Mouse (Mus musculus) layer of hippocampus, adult 9-10 months (tissue): ENCODE measurements around the gene Smarca2.

ENCODE experiments used
- DNase-seq: peaks from one replicate; pipeline ENCODE4 v3.0.0; 2022; ENCODE audit warnings: low spot score

The Smarca2 gene

DNA sequence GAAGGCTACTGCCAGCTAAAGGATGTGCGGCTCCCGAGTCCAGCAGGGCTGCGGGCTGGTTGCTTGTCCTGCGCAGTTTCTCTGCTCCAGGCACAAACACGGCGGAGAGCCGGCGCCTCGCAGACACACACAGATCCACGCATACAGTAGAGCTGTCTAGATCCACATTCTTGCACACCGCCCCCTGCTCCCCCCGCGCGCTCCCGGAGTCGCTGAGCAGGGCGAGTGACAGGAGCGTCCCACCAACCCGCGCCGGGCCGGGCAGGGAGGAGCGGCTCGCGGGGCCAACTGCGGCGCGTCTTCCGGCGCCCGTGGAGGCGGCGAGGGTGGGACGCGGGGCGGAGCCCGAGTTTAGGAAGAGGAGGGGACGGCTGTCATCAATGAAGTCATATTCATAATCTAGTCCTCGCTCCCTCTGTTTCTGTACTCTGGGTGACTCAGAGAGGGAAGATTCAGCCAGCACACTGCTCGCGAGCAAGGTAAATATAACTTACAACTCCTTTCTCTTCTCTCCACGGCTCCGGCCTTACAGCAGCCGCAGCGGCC lies at the start of gene Smarca2:
TSS of gene Smarca2 (plus strand) at position 296 of the 546 bp plus-strand sequence.
- DNase-seq: peak; percentile 94

GRCm38 (mm10) chr19:26564850-26565249 lies 40.0 kb upstream of the Smarca2 start:
- DNase-seq: no peak

DNA sequence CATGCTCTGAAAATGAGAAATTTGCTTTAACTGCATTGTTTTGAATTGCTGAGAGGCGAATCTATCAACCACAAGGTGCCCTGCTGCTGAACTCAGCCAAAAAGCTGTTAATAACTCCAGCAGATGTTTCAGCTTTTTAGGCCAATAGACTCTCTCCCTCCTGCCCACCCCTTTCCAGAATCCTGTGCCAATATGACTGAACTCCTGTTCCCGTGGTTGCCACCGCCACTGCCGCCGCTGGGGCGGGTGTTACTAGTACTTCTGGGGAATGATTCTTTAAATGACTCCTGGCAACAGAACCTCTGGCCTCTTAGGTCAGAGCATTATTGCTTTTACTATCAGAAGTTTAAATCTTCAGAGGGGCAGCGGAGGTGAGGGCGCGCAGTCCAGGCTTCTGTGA lies 38.7 kb upstream of the Smarca2 start:
- DNase-seq: no peak

- DNase-seq: no peak
Measured at GRCm38 (mm10) chr19:26568236-26568635, 36.6 kb upstream of the Smarca2 start.

DNA sequence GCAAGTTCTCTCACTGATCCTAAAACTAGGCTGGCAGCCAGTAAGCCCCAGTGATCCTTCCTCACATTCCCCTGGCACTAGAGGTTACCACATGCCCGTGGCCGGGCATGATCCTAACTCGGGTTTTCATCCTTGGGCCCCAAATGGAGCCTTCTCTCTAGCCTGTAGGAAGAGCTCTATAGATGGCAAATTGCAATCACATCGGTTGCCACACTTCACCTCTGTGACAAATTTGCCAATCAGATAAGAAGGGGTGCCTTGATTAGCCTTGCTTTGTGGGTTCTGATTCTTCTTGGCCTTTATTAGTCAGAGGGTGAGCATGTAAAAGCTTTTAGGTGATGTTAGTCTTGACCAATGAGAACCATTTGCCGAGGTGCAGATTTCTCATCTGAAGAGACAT lies 35.9 kb upstream of the Smarca2 start:
- no peak for DNase-seq

DNA sequence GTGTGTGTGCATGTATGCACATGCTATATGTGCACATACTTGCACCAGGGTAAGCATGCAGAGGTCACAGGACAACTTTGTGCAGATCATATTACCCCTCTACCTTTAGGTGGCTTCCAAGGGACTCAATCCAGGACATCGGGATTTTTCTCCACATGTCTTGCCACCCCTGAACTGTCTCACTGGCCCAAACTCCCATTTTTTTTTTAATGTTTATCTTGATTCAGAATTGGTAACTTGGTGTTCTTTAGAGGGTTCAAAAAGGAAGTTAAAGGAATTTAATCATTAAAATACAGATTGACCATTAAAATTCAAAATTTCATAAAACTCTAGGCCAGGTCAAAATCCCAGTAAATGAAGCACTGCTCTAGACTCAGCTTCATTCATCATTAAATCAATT lies 35.4 kb upstream of the Smarca2 start:
- DNase-seq: no peak

DNA sequence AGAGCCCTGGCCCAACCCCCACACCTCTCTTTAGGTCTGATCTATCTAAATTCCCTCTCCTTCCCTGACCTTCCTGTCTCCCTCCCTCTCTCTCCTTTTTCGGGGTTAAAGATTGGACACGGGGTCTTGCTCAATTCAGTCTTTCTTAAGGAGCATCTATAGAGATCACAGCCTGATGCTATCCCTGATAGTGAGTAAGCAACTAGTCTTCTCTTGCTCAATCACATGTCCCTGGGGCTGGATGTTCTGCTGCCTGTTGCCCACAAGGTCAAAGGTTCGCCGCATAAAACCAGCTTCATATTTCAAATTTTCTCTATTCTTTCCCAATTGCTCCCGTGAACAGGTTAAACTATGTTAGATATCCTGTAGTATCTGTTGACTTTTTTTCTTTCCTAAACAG lies 25.2 kb upstream of the Smarca2 start:
- no peak for DNase-seq

DNA sequence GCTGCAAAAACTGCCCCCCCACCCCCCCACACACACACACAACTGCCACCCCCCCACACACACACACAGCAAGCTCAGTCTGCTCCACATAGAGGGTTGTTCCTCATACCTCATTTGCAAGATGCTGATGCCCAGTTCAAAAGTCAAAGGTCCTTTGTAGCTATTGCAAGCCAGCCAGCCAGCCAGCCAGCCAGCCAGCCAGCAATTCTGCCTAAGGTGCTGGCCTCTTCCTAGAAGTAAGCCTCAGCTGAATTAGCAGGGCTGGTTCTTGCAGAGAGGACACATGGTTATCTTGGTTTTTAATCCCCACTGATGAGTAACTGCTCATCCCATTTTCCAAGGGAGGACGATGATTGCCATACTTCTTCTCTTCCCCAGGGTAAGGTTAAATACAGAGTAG lies 24.8 kb upstream of the Smarca2 start:
- no peak for DNase-seq

DNA sequence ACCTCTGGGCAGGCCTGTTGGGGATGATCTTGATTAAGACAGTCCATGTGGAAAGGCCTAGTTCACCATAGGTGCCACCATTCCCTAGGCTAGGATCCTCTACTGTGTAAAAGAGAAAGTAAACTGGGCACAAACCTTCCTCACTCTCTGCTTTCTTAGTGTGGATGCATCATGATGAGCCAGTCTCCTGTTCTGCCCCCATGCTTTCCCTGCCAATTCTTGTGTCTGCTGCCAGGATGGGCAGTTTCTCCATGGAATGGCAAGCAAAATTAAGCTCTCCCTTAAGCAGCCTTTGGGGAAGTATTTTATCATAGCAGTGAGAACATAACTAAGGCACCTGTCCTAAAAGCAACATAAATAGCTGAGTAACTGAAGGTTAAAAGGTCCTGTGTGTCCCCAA lies 10.2 kb upstream of the Smarca2 start:
- DNase-seq: no peak

- no peak for DNase-seq
Measured at GRCm38 (mm10) chr19:26601459-26601858, 3.4 kb upstream of the Smarca2 start.

DNA sequence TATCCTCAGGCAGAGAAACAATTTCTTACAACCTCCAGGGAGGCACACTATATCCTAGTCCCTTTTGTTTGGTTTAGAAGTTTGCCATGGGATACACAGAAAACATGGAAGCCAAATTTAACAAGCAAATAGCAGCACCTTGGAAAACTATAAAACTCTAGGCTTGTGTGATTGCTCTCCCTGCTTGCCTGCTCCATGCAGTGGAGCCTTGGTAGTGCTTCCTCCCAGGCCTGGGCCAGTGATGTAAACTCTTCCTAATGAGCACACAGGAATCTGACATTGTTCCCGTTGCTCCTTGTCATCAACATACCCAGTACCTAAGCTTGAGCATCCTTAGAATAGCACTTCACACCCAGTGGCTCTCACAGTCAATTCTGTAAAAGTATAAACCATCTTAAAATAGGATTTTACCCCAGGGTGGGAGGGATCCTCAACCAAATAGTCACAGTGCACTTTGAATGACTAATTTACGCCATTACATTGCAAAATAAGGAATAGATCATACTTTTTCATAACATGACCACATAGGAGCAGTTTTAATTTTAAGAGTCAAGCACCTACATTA lies 1.5 kb upstream of the Smarca2 start:
- DNase-seq: no peak

- no peak for DNase-seq
Measured at GRCm38 (mm10) chr19:26603906-26604754, 720 bp upstream of the Smarca2 start.

GRCm38 (mm10) chr19:26605438-26606320 lies 829 bp downstream of the Smarca2 start:
- DNase-seq: no peak

DNA sequence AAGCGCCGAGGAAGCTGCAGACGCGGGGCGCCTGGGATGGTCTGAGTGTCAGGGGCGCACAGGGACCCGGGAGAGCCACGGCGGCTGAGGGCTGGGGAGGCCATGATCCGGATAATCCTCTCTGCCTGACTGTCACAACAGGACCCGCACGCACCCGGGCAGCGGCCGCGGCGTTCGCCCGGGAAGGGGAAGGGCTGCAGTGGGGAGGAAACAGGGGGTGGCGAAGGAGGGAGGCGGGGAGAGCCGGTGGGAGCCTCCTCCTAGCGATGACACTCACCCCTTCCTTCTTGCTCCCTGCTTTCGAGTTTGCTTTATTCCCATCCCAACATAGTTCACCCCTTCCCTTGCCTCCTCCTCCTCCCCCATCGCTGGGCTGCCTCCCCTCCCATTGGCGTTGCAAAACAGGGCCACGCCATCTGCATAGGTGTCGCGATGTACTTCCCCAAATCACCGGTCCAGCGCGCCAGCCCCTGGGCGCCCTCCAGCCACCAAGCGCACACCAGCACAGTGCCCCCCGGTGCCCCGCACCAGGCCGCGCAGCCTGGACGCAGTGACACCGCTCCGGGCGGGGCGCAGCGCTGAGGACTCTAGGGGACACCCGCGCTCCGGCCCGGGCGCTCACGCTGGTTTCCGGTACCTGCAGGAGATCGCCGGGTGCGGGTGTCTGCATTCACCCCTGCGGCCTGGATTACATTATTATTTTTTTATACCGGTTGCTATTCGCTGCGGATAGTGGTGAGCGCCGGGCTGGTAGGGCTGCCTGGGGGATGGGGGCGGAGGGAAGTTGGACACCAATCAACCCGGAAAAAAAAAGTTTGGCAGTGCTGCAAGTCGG lies 1.7 kb downstream of the Smarca2 start:
- no peak for DNase-seq

DNA sequence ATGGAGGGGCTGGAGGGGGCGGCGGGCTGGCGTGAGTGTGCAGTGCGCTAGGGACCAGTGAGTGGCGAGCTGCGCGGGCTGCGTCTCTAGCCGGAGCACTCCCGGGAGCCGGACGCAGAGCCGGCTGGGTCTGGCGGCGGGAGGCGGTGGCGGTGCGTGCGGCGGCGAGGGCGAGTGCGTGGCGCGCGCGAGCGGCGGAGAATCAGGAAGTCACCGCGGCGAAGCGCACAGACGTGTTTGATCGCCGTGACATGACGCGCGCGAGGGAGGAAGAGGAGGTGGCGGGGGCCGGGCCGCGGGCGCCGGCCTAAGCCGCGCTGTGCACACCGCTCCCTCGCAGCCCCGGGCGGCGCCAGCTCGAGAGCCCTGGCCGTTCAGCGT lies 2.3 kb downstream of the Smarca2 start:
- DNase-seq: no peak

- no peak for DNase-seq
Measured at GRCm38 (mm10) chr19:26607551-26608433, 2.9 kb downstream of the Smarca2 start.

DNA sequence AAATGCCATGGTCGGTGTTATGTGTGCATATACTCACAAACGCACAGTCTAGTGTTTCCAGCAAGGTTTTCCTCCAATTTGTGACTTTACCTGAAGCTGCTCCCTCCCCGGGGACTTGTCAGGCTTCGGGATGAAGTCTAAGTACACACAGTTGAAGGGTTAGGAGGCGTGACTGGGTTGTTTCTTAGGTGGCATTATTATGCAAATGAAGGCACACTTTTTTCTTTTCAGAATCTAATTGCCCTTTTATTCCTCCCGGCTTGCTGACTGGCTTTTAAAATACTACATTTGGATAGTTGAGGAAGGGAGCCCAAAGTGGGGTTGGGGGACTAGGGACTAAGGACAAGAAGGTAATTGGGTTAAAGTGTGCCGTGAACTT lies 3.6 kb downstream of the Smarca2 start:
- DNase-seq: no peak

- no peak for DNase-seq
Measured at GRCm38 (mm10) chr19:26609637-26610036, 4.8 kb downstream of the Smarca2 start.

GRCm38 (mm10) chr19:26612995-26613394 lies 8.1 kb downstream of the Smarca2 start:
- DNase-seq: no peak

- no peak for DNase-seq
Measured at GRCm38 (mm10) chr19:26613665-26614064, 8.8 kb downstream of the Smarca2 start.

- no peak for DNase-seq
Measured at GRCm38 (mm10) chr19:26616271-26616670, 11.4 kb downstream of the Smarca2 start.
